Mouse (Mus musculus) kidney, embryonic 16.5 days (tissue): Measurements from ENCODE around the gene Zfp970. TPM values are rescaled to one million over a fixed set of nuclear protein-coding genes. Genes with fewer than 3 reads are reported as not detected.
"Not testable (repeated sequence)": the region's sequence is repeated elsewhere in the genome, so short reads cannot be mapped to it uniquely, and the experiment has no call there.

ENCODE experiments used
- ATAC-seq: fragments of 200-750 bp; cut with Nextera tagmentation; 2 replicates; pipeline ENCODE4 v1.8.0; 2017; ENCODE audit warnings: moderate TSS enrichment; ENCODE audit not compliant: low FRiP score, low TSS enrichment
- H3K27ac ChIP-seq: fragments of 300-500 bp; sonication (generic); 2 replicates; pipeline ENCODE4 v1.5.1; 2014; ENCODE audit warnings: low read length
- H3K27me3 ChIP-seq: fragments of 300-500 bp; sonication (generic); 2 replicates; pipeline ENCODE4 v1.6.1; 2014; ENCODE audit warnings: low read length, control low read depth, mixed read lengths; ENCODE audit not compliant: insufficient read depth
- H3K36me3 ChIP-seq: fragments of 300-500 bp; sonication (generic); 2 replicates; pipeline ENCODE4 v1.6.1; 2014; ENCODE audit warnings: low read length, control low read depth, mixed read lengths; ENCODE audit not compliant: insufficient read depth
- H3K4me1 ChIP-seq: fragments of 300-500 bp; sonication (generic); 2 replicates; pipeline ENCODE4 v1.6.1; 2014; ENCODE audit warnings: low read length, control low read depth, mixed read lengths; ENCODE audit not compliant: insufficient read depth
- H3K4me2 ChIP-seq: fragments of 300-500 bp; sonication (generic); replicated peaks from 2 replicates; pipeline ENCODE4 v1.6.1; 2014; ENCODE audit warnings: low read depth, low read length
- H3K4me3 ChIP-seq: fragments of 300-500 bp; sonication (generic); 2 replicates; pipeline ENCODE4 v1.5.1; 2014; ENCODE audit warnings: mild to moderate bottlenecking, low read length
- H3K9ac ChIP-seq: fragments of 300-500 bp; sonication (generic); replicated peaks from 2 replicates; pipeline ENCODE4 v1.6.1; 2014; ENCODE audit warnings: low read length
- H3K9me3 ChIP-seq: fragments of 300-500 bp; sonication (generic); 2 replicates; pipeline ENCODE4 v1.6.1; 2016; ENCODE audit warnings: low read length, control low read depth
- WGBS: fragments of 180-500 bp; shearing (Covaris S2); extraction: QIAGEN DNeasy Blood & Tissue Kit; methylation state at CpG from one replicate; pipeline ENCODE4 v1.1.7; 2014; 5-methylcytosine and 5-hydroxymethylcytosine counted together
- polyA plus RNA-seq: library from polyadenylated mRNA; unstranded; fragments of >200 nt; fragmentation: Nextera tagmentation; extraction: Ambion mirVana; gene quantifications from 2 replicates; pipeline ENCODE4 v1.2.1, GENCODE M21; 2015

Zfp970 gene
- polyA plus RNA-seq, 1 experiment from 2014 or later, result 17.1 TPM

- 89% methylated on average over 4 of the region's 4 CpGs for WGBS
Measured at GRCm38 (mm10) chr2:177513991-177514479, 49.5 kb downstream of the Zfp970 start.

GRCm38 (mm10) chr2:177517746-177518145 lies 53.2 kb downstream of the Zfp970 start:
- 86% methylated on average over 9 of the region's 9 CpGs for whole genome bisulfite sequencing
- H3K9me3 ChIP-seq, H3K27ac ChIP-seq, H3K36me3 ChIP-seq, ATAC-seq, H3K4me2 ChIP-seq, H3K4me1 ChIP-seq, H3K4me3 ChIP-seq, H3K9ac ChIP-seq, H3K27me3 ChIP-seq: not testable (repeated sequence)

More at GRCm38 (mm10) chr2:177513991-177514479, 49.5 kb downstream of the Zfp970 start:
- not testable (repeated sequence) for H3K27me3 ChIP-seq, H3K9ac ChIP-seq, ATAC-seq, H3K4me1 ChIP-seq, H3K27ac ChIP-seq, H3K36me3 ChIP-seq, H3K4me3 ChIP-seq, H3K4me2 ChIP-seq, H3K9me3 ChIP-seq

- not testable (repeated sequence) for H3K27ac ChIP-seq, H3K4me2 ChIP-seq, H3K27me3 ChIP-seq, H3K4me1 ChIP-seq, H3K4me3 ChIP-seq, ATAC-seq, H3K9ac ChIP-seq, H3K36me3 ChIP-seq
- WGBS, result 84% methylated on average over 7 of the region's 7 CpGs
- H3K9me3 ChIP-seq, result peaks cover 10% of the 10 kb centered on the region
Measured at GRCm38 (mm10) chr2:177518354-177518753, 53.8 kb downstream of the Zfp970 start.

- H3K27me3 ChIP-seq, ATAC-seq, H3K4me3 ChIP-seq, H3K36me3 ChIP-seq, H3K27ac ChIP-seq, H3K9me3 ChIP-seq, H3K9ac ChIP-seq, H3K4me2 ChIP-seq, H3K4me1 ChIP-seq: not testable (repeated sequence)
- 85% methylated on average over 1 of the region's 1 CpGs for WGBS
Measured at GRCm38 (mm10) chr2:177518960-177519359, 54.4 kb downstream of the Zfp970 start.

- no peaks in the 10 kb centered on the region for H3K36me3 ChIP-seq
- H3K4me1 ChIP-seq, result no peaks in the 10 kb centered on the region
- WGBS, result 77% methylated on average over 8 of the region's 8 CpGs
- ATAC-seq, result no peak
- H3K9me3 ChIP-seq, result peaks cover 6% of the 10 kb centered on the region
- no peak overlapping the region for H3K4me3 ChIP-seq
- no peaks in the 10 kb centered on the region for H3K27me3 ChIP-seq
- H3K4me2 ChIP-seq, result no peak overlapping the region
- no peak overlapping the region for H3K27ac ChIP-seq
- no peak overlapping the region for H3K9ac ChIP-seq
Measured at GRCm38 (mm10) chr2:177520035-177520434, 55.5 kb downstream of the Zfp970 start.

GRCm38 (mm10) chr2:177523061-177523460 lies 58.5 kb downstream of the Zfp970 start:
- no peak overlapping the region for H3K9ac ChIP-seq
- no peaks in the 10 kb centered on the region for H3K36me3 ChIP-seq
- H3K27me3 ChIP-seq, result no peaks in the 10 kb centered on the region
- H3K9me3 ChIP-seq, result peaks cover 6% of the 10 kb centered on the region; the same call in 1 of the 2 replicates
- no peak overlapping the region for H3K27ac ChIP-seq
- no peak for ATAC-seq
- WGBS, result 92% methylated on average over 19 of the region's 20 CpGs
- no peak overlapping the region for H3K4me2 ChIP-seq
- H3K4me3 ChIP-seq, result no peak overlapping the region
- H3K4me1 ChIP-seq, result no peaks in the 10 kb centered on the region

- H3K27me3 ChIP-seq, H3K9me3 ChIP-seq, H3K4me2 ChIP-seq, H3K27ac ChIP-seq, H3K9ac ChIP-seq, ATAC-seq, H3K4me3 ChIP-seq, H3K36me3 ChIP-seq, H3K4me1 ChIP-seq: not testable (repeated sequence)
- WGBS, result 91% methylated on average over 6 of the region's 6 CpGs
Measured at GRCm38 (mm10) chr2:177523674-177524073, 59.1 kb downstream of the Zfp970 start.

GRCm38 (mm10) chr2:177524171-177524570 lies 59.6 kb downstream of the Zfp970 start:
- not testable (repeated sequence) for H3K27ac ChIP-seq, H3K9me3 ChIP-seq, H3K4me3 ChIP-seq, H3K36me3 ChIP-seq, H3K4me2 ChIP-seq, H3K4me1 ChIP-seq, ATAC-seq, H3K9ac ChIP-seq, H3K27me3 ChIP-seq
- WGBS, result 94% methylated on average over 16 of the region's 16 CpGs

Other genes with a start within 250 kb of the Zfp970 start
- gene Gm14409, start 197.7 kb upstream of the Zfp970 start, polyA plus RNA-seq, result not detected in 2 replicates
- gene Gm14412, start 140.4 kb upstream of the Zfp970 start, polyA plus RNA-seq, result 0.14 and 0.40 TPM in 2 replicates
- 8.3 and 11.6 TPM in 2 replicates for gene Gm14418, start 66.4 kb upstream of the Zfp970 start, polyA plus RNA-seq
- 8.8 and 8.9 TPM in 2 replicates for gene Gm14403, start 33.5 kb downstream of the Zfp970 start, polyA plus RNA-seq
- not detected in 2 replicates for gene Gm14406, start 113.5 kb downstream of the Zfp970 start, polyA plus RNA-seq